Mouse (Mus musculus): ENCODE data around the gene Dact1. TPM values are rescaled to one million over a fixed set of nuclear protein-coding genes. Genes with fewer than 3 reads are reported as not detected.

The Dact1 gene
- total and polyA plus RNA-seq, 3 experiments: 2.7 to 4.6 (median 3.7) TPM

DNA sequence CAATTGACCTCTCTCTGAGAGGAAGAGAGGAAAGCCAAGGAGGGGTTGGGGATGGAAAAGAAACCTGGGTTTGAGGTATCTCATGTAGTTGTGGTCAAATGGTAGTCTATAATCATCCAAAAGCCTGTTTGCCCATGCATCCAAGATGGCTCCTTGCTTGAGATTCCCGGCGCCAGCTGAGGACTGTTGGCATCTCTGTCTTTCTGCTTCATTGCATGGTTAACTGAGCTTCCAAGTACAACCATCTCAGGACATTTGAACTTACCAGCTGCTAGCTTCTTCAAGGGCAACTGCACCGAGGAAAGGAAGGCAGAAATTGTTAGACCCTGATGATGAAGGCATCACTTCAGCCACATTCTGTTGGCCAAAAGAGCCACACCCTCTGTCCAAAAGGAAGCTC lies 54.8 kb downstream of the Dact1 start:
- H3K79me2 ChIP-seq (replicated peaks; ENCODE audit: control insufficient read depth, extremely low read depth, insufficient read depth, poor library complexity, severe bottlenecking): no peaks in the 10 kb centered on the region
- no peak overlapping the region for H3K27ac ChIP-seq (ENCODE audit: insufficient read depth, low read depth)
- H3K27me3 ChIP-seq (replicated peaks): no peaks in the 10 kb centered on the region
- in situ Hi-C loops (cut with MboI; ENCODE audit: low pct_ligation_motif_present, low pct_unique_long_range_greater_than_20kb, low sequenced_read_pairs): no loop called here
- no peak overlapping the region for H3K4me2 ChIP-seq (ENCODE audit: insufficient read depth, low read depth, poor library complexity, severe bottlenecking)
- no peak overlapping the region for H3K9ac ChIP-seq (ENCODE audit: insufficient read depth, low read depth)
- H3K36me3 ChIP-seq (replicated peaks in 1 of 2; ENCODE audit: control insufficient read depth in 1 of 2, insufficient read depth in 1 of 2, low read length in 1 of 2): no peaks in the 10 kb centered on the region
- DNase-seq (ENCODE audit: extremely low read depth): no peak
- H3K9me3 ChIP-seq (replicated peaks; ENCODE audit: low read length): no peaks in the 10 kb centered on the region
- peaks cover 0 to 3% of the 10 kb centered on the region in 2 experiments; a peak in 2 of 4 replicates for H3K4me1 ChIP-seq (ENCODE audit: control insufficient read depth in 1 of 2, insufficient read depth in 2 of 2)
- no peak overlapping the region for H3K4me3 ChIP-seq (replicated peaks in 1 of 3; ENCODE audit: low read depth in 2 of 3, low read length in 2 of 3, poor library complexity in 1 of 3)
- TF ChIP-seq CTCF (conservative IDR thresholded peaks at IDR 0.05 in 1 of 2, IDR thresholded peaks at IDR 0.05 in 1 of 2; ENCODE audit: low read depth in 2 of 2, low read length in 2 of 2): no peak
- no peak for TF ChIP-seq CHD1 (IDR thresholded peaks at IDR 0.05; ENCODE audit: low read depth, low read length)
- no peak for TF ChIP-seq MAZ (IDR thresholded peaks at IDR 0.05; ENCODE audit: low read depth, low read length)
- no peak for TF ChIP-seq IRF4 (IDR thresholded peaks at IDR 0.05; ENCODE audit: low read depth, low read length)
- TF ChIP-seq USF2 (conservative IDR thresholded peaks at IDR 0.05; ENCODE audit: low read depth, low read length): no peak
- TF ChIP-seq MXI1 (IDR thresholded peaks at IDR 0.05; ENCODE audit: low read depth, low read length): no peak
- TF ChIP-seq JUND (conservative IDR thresholded peaks at IDR 0.05; ENCODE audit: low read depth, low read length): no peak
- TF ChIP-seq ETS1 (conservative IDR thresholded peaks at IDR 0.05; ENCODE audit: low read depth, low read length): no peak
- TF ChIP-seq TBP (conservative IDR thresholded peaks at IDR 0.05; ENCODE audit: low read depth, low read length): no peak
- TF ChIP-seq EP300 (IDR thresholded peaks at IDR 0.05; ENCODE audit: low read length): no peak
- TF ChIP-seq GABPA (IDR thresholded peaks at IDR 0.05; ENCODE audit: insufficient replicate concordance, low read depth, low read length): no peak
- no peak for TF ChIP-seq HCFC1 (IDR thresholded peaks at IDR 0.05; ENCODE audit: low read depth, low read length)
- no peak for TF ChIP-seq E2F4 (IDR thresholded peaks at IDR 0.05; ENCODE audit: insufficient replicate concordance, low read depth, low read length)
- TF ChIP-seq NRF1 (IDR thresholded peaks at IDR 0.05; ENCODE audit: low read depth, low read length): no peak
- TF ChIP-seq ELF1 (IDR thresholded peaks at IDR 0.05; ENCODE audit: low read depth, low read length): no peak
- TF ChIP-seq UBTF (IDR thresholded peaks at IDR 0.05; ENCODE audit: low read depth, low read length): no peak
- dilution Hi-C loops (cut with MboI; ENCODE audit: extremely low pct_ligation_motif_present, extremely low pct_unique_long_range_greater_than_20kb, low sequenced_read_pairs): no loop called here

DNA sequence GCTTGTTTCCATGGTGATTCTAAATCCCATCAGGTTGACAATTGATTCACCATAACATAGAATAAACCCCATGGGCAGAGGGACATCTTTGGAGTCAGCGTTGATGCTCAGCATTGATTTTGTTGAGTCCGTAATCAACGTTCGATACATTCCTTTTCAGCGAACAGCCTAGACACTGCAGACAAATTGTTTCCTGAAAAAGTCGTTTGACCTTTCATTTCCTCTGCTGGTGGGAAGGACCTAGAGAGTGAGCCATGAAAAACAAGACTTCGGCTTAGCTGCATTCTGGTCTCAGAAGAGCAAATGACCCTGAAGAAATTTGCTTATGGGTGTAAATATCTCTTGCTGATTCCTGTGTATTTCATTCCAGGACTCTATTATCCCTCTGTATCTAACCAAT lies 55.5 kb downstream of the Dact1 start:
- dilution Hi-C loops (cut with MboI; ENCODE audit: extremely low pct_ligation_motif_present, extremely low pct_unique_long_range_greater_than_20kb, low sequenced_read_pairs): no loop called here
- DNase-seq (ENCODE audit: extremely low read depth): no peak
- H3K4me1 ChIP-seq (ENCODE audit: control insufficient read depth in 1 of 2, insufficient read depth in 2 of 2): no peaks in the 10 kb centered on the region

More for the DNA sequence above, 55.5 kb downstream of the Dact1 start:
- Histone ChIP-seq H3K79me2 (replicated peaks; ENCODE audit: control insufficient read depth, extremely low read depth, insufficient read depth, poor library complexity, severe bottlenecking) (no peaks in the 10 kb centered on the region), H3K27ac (ENCODE audit: insufficient read depth, low read depth) (no peak overlapping the region), H3K9me3 (replicated peaks; ENCODE audit: low read length) (no peaks in the 10 kb centered on the region), H3K4me2 (ENCODE audit: insufficient read depth, low read depth, poor library complexity, severe bottlenecking) (no peak overlapping the region), H3K27me3 (replicated peaks) (no peaks in the 10 kb centered on the region), H3K36me3 (replicated peaks in 1 of 2; ENCODE audit: control insufficient read depth in 1 of 2, insufficient read depth in 1 of 2, low read length in 1 of 2) (no peaks in the 10 kb centered on the region), H3K9ac (ENCODE audit: insufficient read depth, low read depth) (no peak overlapping the region), H3K4me3 (replicated peaks in 1 of 3; ENCODE audit: low read depth in 2 of 3, low read length in 2 of 3, poor library complexity in 1 of 3) (no peak overlapping the region)
- in situ Hi-C loops (cut with MboI; ENCODE audit: low pct_ligation_motif_present, low pct_unique_long_range_greater_than_20kb, low sequenced_read_pairs): no loop called here
- TF ChIP-seq E2F4 (IDR thresholded peaks at IDR 0.05; ENCODE audit: insufficient replicate concordance, low read depth, low read length) (no peak), SIN3A (IDR thresholded peaks at IDR 0.05; ENCODE audit: low read length) (no peak), MAZ (IDR thresholded peaks at IDR 0.05; ENCODE audit: low read depth, low read length) (no peak), JUN (IDR thresholded peaks at IDR 0.05; ENCODE audit: insufficient read depth, low read depth, low read length) (no peak), JUND (conservative IDR thresholded peaks at IDR 0.05; ENCODE audit: low read depth, low read length) (no peak), CTCF (conservative IDR thresholded peaks at IDR 0.05 in 1 of 2, IDR thresholded peaks at IDR 0.05 in 1 of 2; ENCODE audit: low read depth in 2 of 2, low read length in 2 of 2) (no peak), CHD2 (IDR thresholded peaks at IDR 0.05; ENCODE audit: low read length) (no peak), UBTF (IDR thresholded peaks at IDR 0.05; ENCODE audit: low read depth, low read length) (no peak), RAD21 (IDR thresholded peaks at IDR 0.05; ENCODE audit: low read depth, low read length) (no peak)

Measured in CH12.LX (cell line).